Mouse (Mus musculus): ENCODE results near the gene Fgf14.

- no peak for TF ChIP-seq CTCF (conservative IDR thresholded peaks at IDR 0.05; ENCODE audit: low read length)
- no peak for TF ChIP-seq POU5F1 (IDR thresholded peaks at IDR 0.05; ENCODE audit: borderline replicate concordance, low read length)
Measured at GRCm38 (mm10) chr14:124488971-124489370, 188.0 kb downstream of the Fgf14 start.
